Mouse (Mus musculus): ENCODE results near the gene Tcf15.

Gene Tcf15

DNA sequence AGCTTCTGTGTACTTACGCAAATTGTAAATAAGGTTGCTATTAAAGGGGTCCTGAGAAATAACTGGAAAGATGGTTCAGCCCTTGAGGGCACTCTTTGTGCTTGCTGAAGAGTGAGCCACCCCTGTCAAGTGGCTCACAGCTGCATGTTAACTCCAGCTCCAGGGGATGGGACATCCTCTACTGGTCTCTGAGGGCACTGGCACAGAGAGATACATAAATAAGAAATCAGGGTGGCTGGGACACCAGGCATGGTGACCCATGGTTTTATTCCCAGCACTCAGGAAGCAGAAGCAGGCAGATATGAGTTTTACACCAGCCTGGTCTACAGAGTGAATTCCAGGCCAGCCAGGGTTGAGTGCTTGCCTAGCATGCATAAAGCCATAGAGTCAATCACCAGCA lies 26.0 kb downstream of the Tcf15 start:
- DNase-seq (ENCODE audit: low spot score in 2 of 2), result no peak

DNA sequence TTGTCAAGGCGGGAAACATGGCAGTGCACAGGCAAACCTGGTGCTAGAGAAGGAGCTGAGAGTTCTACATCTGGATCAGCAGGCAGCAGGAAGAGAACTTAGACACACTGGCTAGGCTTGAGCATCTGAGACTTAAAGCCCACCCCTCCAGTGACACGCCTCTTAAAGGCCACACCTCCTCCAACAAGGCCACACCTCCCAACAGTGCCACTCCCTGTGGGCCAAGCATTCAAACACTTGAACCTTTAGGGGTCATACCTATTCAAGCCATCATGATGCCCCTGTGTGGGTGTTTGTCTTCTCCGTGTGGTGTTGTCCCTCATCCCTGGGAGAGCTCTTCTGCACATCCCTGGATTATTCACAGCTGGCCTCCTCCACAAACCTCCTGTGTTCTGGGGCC lies 31.5 kb downstream of the Tcf15 start:
- DNase-seq (ENCODE audit: low spot score in 2 of 2), result no peak

DNA sequence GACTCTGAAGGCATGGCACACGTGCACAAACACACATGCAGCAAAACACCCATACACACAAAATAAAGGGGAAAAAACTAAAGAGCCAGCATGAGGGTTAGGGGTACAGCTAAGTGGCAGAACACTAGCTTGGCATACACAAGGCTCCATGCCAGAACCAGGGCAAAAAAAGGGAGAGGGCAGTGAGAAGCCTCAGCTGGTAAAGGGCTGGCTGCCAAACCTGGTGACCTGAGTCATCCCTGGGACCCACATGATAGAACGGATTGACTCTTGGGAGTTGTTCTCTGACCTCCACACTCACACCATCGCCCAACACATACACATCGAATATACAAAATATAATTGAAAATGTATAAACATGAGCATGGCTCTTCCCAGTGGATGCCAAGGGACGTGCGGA lies 33.3 kb downstream of the Tcf15 start:
- no peak for DNase-seq (ENCODE audit: low spot score in 2 of 2)

GRCm38 (mm10) chr2:152177162-152177805 lies 33.9 kb downstream of the Tcf15 start:
- no peak for DNase-seq (ENCODE audit: low spot score in 2 of 2)

DNA sequence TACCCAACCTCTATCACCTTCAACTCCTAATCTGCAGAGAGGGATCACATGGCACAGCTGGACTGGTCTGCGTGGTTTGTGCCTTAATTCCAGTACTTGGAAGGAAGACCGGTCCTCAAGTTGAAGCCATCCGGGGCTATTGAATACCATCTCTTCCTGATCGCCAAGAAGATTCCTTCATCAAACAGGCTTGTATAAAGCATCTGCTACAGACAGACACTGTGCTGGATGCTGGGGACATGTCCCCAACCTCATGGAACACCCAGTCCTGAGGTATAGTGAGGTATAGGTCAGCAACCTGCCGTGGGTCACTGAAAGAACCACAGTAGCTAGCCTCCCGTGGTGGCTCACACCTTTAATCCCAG lies 34.4 kb downstream of the Tcf15 start:
- DNase-seq (ENCODE audit: low spot score in 2 of 2), result no peak

DNA sequence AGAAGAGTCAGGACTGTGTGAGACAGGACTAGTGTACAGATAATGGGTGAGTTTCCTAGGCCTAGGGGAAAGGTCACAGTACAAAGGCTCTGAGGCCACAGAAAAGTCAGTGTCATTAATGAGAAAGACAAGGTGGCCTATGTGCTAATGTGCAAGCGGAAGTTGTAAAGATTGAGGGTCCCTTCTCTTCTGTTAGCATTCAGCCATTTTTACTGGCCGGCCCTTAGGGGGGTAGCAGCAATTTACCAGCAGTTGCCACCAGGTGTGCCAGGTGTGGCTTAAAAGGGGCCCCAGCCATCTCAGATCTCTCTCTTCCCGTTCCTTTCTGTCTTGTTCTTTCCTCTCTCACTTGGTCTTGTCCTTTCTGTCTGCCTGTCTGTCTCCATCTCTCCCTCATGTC lies 35.0 kb downstream of the Tcf15 start:
- DNase-seq (ENCODE audit: low spot score in 2 of 2), result no peak

DNA sequence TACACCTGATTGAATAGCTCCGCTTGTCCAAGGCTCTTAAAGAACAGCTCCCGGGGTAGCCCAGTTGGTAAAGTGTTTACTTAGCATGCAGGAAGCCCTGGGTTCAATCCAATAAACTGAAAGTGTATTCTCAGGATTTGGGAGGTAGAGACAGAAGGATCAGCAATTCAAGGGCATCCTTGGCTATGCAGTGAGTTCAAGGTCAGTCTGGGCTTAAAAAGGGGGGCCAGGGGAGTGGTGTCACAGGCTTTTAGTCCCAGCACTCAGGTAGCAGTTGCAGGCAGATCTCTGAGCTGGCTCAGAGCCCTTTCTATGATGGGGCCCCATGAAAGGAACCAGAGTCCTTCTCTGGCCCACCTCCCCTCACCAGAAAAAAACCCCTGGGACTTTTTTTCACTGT lies 35.9 kb downstream of the Tcf15 start:
- no peak for DNase-seq (ENCODE audit: low spot score in 2 of 2)

- DNase-seq (ENCODE audit: low spot score in 2 of 2), result peak; percentile 12 to 48
Measured at GRCm38 (mm10) chr2:152180323-152180722, 37.0 kb downstream of the Tcf15 start.

DNA sequence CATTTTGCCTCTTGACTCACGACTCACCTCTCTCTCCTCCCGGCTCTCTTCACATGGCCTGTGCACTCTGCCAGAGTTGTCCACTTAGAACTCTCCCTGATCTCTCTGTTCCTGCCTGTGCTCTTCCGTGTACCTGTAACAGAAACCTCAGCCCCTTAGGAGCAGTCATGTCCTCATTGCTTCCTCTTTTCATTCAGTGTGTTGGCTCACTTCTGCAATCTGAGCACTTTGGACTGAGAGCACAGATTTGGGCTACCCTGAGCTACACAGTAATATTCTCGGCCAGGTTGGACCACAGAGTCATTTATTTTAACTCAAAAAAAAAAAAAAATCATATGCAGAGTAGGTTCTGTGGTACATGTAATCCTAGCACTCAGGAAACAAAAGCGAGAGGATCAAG lies 43.8 kb downstream of the Tcf15 start:
- DNase-seq (ENCODE audit: low spot score in 2 of 2), result no peak

DNA sequence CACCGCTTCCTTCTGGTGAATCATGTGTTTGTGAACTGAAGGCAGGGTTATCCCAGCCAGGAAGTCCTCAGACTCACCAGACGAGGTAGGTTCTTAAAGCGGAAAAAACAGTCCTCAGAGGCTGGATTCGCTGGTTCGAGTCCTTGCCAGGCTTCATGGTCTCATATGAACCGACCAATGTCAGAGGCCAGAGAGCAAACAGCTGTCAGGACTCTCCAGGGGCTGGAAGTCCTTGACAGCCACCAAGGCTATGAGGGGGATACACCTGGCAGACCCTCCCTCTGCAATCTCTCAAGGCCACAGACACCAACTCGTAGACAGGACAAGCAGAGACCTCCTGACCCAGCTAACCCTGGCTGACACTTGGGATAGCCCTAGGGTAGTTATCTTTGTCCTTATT lies 45.9 kb downstream of the Tcf15 start:
- DNase-seq (ENCODE audit: low spot score in 2 of 2), result no peak

DNA sequence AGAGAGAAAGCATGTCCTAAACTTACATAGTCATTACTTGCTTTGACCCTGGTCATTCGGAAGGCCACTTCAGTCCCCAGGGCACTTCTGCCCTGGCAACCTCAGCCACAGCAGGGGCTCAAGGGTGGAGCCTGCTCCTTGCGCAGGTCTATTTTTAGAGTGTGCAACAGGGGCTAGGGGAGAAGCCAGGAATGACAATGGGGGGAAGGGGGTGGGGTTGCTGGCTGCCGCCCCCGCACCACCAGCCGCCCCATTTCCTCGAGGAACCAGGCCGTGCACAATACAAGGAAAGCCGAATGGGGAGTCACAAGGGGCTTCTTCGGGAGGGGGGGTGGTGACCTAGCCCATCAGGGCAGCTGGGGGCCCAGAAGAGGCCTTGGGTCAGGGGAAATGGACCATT lies 46.3 kb downstream of the Tcf15 start:
- DNase-seq (ENCODE audit: low spot score in 2 of 2), result no peak

GRCm38 (mm10) chr2:152190161-152190560 lies 46.8 kb downstream of the Tcf15 start:
- no peak for DNase-seq (ENCODE audit: low spot score in 2 of 2)

DNA sequence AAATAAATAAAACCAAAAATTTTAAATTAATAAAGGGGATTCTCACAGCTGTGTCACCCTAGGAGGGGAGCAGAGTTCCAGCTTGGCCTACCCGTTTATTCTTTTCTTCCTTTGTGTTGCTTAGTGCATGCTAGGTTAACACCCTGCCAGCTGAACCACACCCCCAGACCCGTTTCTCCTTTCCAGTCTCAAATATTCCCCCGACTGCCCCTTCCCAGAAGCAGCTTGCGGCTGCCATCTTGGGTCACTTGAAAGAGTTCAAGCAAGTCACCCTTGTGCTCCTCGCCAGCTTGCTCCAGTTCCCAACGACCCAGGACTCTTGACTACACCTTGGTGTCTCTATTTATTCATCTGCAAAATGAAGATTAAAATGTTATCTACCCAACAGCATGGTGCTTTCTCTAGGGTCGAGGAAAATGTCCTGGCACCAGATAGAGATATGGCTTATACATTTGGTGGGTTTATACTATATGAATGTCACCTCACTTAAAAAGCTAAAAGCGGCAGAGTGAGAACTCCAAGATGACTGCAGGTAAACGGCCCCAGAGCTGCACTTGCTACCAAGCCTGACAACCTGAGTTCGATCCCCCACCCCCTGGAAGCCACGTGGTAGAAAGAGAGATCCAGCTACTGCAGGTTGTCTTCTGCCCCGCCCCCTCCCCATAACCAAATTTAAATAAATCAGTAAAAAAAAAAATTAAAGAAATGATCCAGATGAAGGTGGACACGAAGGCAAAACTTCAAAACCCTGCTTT lies 49.4 kb downstream of the Tcf15 start:
- DNase-seq (ENCODE audit: low spot score in 2 of 2), result no peak

DNA sequence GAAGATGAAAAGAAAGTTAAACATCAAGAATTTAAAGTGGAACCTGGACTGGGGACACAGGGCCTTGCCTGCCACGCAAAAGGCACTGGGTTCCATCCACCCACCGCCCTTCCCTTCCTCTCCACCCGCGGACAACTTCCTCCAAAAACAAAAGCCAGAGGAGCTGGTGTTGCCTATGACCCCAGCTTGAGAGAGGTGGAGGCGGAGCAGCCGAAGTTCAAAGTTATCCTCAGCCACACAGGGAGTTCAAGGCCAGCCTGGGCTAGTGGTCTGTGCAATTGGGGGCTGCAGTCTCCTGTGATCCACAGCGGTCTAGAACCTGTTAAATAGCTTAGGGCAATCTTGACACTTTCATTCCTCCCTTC lies 50.0 kb downstream of the Tcf15 start:
- DNase-seq (ENCODE audit: low spot score in 2 of 2), result no peak

GRCm38 (mm10) chr2:152194586-152194985 lies 51.2 kb downstream of the Tcf15 start:
- no peak for DNase-seq (ENCODE audit: low spot score in 2 of 2)

GRCm38 (mm10) chr2:152196896-152197295 lies 53.5 kb downstream of the Tcf15 start:
- no peak for DNase-seq (ENCODE audit: low spot score in 2 of 2)

DNA sequence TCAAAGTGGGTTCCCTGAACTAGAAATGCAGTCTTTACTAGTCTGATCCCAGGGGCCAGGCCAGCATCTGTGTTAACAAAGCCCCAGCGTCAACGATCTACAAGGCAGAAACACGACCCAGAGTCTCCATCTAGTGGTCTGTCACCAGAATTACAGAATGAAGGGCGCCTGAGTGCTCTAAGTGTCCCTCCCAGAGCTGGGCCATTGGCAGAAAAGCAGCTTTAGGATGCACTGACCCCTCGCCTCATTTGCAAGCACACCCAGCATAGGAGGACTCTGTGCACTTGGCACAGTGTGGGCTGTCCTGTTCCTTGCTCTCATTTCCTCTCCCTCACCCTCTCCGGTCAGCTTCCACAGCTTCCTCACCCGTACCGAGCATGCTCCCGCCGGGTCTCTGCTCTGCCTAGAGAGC lies 53.9 kb downstream of the Tcf15 start:
- peak; percentile 23 to 25 for DNase-seq (ENCODE audit: low spot score in 2 of 2)

Data from urinary bladder, adult 18-20 months (tissue).